Mouse (Mus musculus): Measurements from ENCODE around the gene Lsm4.

- no peak for TF ChIP-seq CTCF (IDR thresholded peaks at IDR 0.05; ENCODE audit: borderline replicate concordance, control insufficient read depth, extremely low read depth, insufficient read depth, low read length, poor library complexity)
- no peak for TF ChIP-seq POLR2A (IDR thresholded peaks at IDR 0.05; ENCODE audit: control insufficient read depth, extremely low read depth, insufficient read depth, low read length, poor library complexity)
Measured at GRCm38 (mm10) chr8:70655469-70655868, 17.6 kb upstream of the Lsm4 start.
